Comparison of ENCODE assay signal across 9 mouse cellular contexts in the genomic region with DNA sequence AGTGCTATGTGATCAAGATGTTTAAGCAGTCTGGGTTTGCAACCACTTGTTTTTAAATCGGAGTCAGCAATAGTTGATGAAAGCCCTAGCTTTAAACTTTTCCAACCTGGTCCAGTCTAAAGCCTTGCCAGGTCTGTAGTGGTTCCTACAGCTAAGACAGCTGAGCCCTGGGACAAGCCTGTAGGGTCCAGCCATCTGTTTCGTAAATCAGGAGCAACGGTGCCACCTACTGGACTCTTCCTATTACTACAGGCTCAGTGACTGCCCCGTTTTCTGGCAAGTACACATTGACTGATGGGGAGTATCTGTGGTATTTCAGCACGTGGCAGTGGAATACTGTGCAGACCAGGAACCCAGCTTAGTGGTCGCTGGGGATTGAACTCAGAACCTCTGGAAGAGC. TPM values are rescaled to one million over a fixed set of nuclear protein-coding genes. Genes with fewer than 3 reads are reported as not detected.
DNase-seq lines count a peak whose midpoint lies in the region; ATAC-seq and TF ChIP-seq lines count a peak whose summit lies in the region.
"Had no signal": no experiment of that assay in that cellular context is flagged by ENCODE, and none has a peak within 500 bp of the region (broad histone marks: within the 10 kb centered on the region; RNA-seq: fewer than 3 reads in every experiment).

No protein-coding gene starts in this region.

- 6% methylated on average over 6 of the region's 6 CpGs for WGBS in forebrain, embryonic 16.5 days
- 10% methylated on average over 6 of the region's 6 CpGs for WGBS in lung, adult 2 months

- H3K4me3 ChIP-seq in G1E (ENCODE audit: low read depth, low read length), result no peak overlapping the region
- H3K4me3 ChIP-seq in forebrain, embryonic 16.5 days (replicated peaks; ENCODE audit: low read length), result no peak overlapping the region
- no peak overlapping the region for H3K4me3 ChIP-seq in lung, adult 2 months (replicated peaks; ENCODE audit: extremely low read depth, low read depth, low read length)

- H3K27ac ChIP-seq in forebrain, embryonic 16.5 days (ENCODE audit: low read length), result no peak overlapping the region

- H3K4me2 ChIP-seq in forebrain, embryonic 16.5 days (ENCODE audit: low read length), result no peak overlapping the region

- no peak for TF ChIP-seq POLR2A in lung, adult 2 months (IDR thresholded peaks at IDR 0.05; ENCODE audit: borderline replicate concordance, extremely low read depth, low read depth, low read length)

- peaks cover 13% of the 10 kb centered on the region for H3K4me1 ChIP-seq in G1E (ENCODE audit: insufficient read depth, low read depth, low read length)
- H3K4me1 ChIP-seq in forebrain, embryonic 16.5 days (replicated peaks; ENCODE audit: control insufficient read depth, insufficient read depth, low read length), result peaks cover 28% of the 10 kb centered on the region
- H3K4me1 ChIP-seq in lung, adult 2 months (ENCODE audit: control insufficient read depth, insufficient read depth, low read length), result peaks cover 13% of the 10 kb centered on the region

- no peak overlapping the region for H3K9ac ChIP-seq in forebrain, embryonic 16.5 days (replicated peaks; ENCODE audit: low read depth, low read length)

- peaks cover 42% of the 10 kb centered on the region for H3K36me3 ChIP-seq in G1E (replicated peaks)
- H3K36me3 ChIP-seq in forebrain, embryonic 16.5 days (ENCODE audit: control insufficient read depth, insufficient read depth), result no peaks in the 10 kb centered on the region

- peak; percentile 67 for TF ChIP-seq CTCF in G1E (IDR thresholded peaks at IDR 0.05; ENCODE audit: low read depth, low read length)
- peak; percentile 74 for TF ChIP-seq CTCF in lung, adult 2 months (IDR thresholded peaks at IDR 0.05; ENCODE audit: insufficient read depth, low read length)

- H3K27me3 ChIP-seq in G1E (ENCODE audit: insufficient read depth, low read length), result no peaks in the 10 kb centered on the region
- H3K27me3 ChIP-seq in forebrain, embryonic 16.5 days (replicated peaks; ENCODE audit: control insufficient read depth, insufficient read depth, low read length), result no peaks in the 10 kb centered on the region
- H3K27me3 ChIP-seq: megakaryocyte, embryonic 14.5 days had no signal

- no peaks in the 10 kb centered on the region for H3K9me3 ChIP-seq in G1E (replicated peaks)
- no peaks in the 10 kb centered on the region for H3K9me3 ChIP-seq in forebrain, embryonic 16.5 days (ENCODE audit: control insufficient read depth, low read length)
- H3K9me3 ChIP-seq: megakaryocyte, embryonic 14.5 days had no signal

- DNase-seq in G1E (ENCODE audit: low spot score), result peak; percentile 71
- DNase-seq in cerebellum, adult 11-12 months, result peak; percentile 86
- DNase-seq in heart, postnatal 36 days, result peak; percentile 67 to 75
- peak; percentile 52 to 90 for DNase-seq in layer of hippocampus, adult 18-20 months (ENCODE audit: low spot score in 2 of 2)
- DNase-seq in lung, adult 2 months, result peak; percentile 64
- peak; percentile 86 for DNase-seq in thymus, postnatal 0 days (ENCODE audit: low spot score)

- peak; percentile 49 for ATAC-seq in G1E (ENCODE audit: extremely low read depth, insufficient number of reproducible peaks, low FRiP score, poor library complexity, severe bottlenecking)
- peak; percentile 60 for ATAC-seq in forebrain, embryonic 16.5 days
- ATAC-seq in neutrophil, adult 5-6 weeks (ENCODE audit: extremely low read depth, insufficient number of reproducible peaks, low FRiP score, poor library complexity, severe bottlenecking), result peak; percentile 78

- intact Hi-C loops in heart, postnatal 36 days (cut with DNase I), result loop anchor here (5.0 to 10.0 kb wide), 2 partner anchors 107 to 139 kb away; partner anchors contain the start of genes Cuedc2 and Nfkb2

RNA-seq across cellular contexts. Expression of gene Sufu, which starts 47.5 kb away (rescaled TPM):
- total RNA-seq in G1E (2014; fragmentation: Nextera tagmentation) (25.7 and 30.1 TPM in 2 replicates), G1E (2017) (5.0 and 5.1 TPM in 2 replicates)
- 31.8 and 38.3 TPM in 2 replicates for polyA plus RNA-seq in G1E (2012)
- polyA plus RNA-seq in forebrain, embryonic 16.5 days (2015; fragmentation: Nextera tagmentation; extraction: Ambion mirVana), result 26.4 and 32.3 TPM in 2 replicates
- 10 to 100 TPM; 10.8 to 12.7 TPM for total RNA-seq in heart, postnatal 36 days (2021)
- 10 to 100 TPM; 20.0 to 20.1 TPM for total RNA-seq in layer of hippocampus, adult 18-20 months (2021)
- polyA plus RNA-seq in lung, adult 2 months (2012; rRNA removed), result 17.5 and 18.0 TPM in 2 replicates
- total RNA-seq in neutrophil, adult 5-6 weeks (2017), result 19.6 and 21.3 TPM in 2 replicates
- 20.7 and 21.0 TPM in 2 replicates for polyA plus RNA-seq in thymus, postnatal 0 days (2015; fragmentation: Nextera tagmentation; extraction: Ambion mirVana)

RNA-seq across cellular contexts. Expression of gene Actr1a, which starts 48.7 kb away (rescaled TPM):
- total RNA-seq in G1E (2014; fragmentation: Nextera tagmentation) (75.4 and 92.4 TPM in 2 replicates), G1E (2017) (84.5 and 85.6 TPM in 2 replicates)
- 19.1 and 24.3 TPM in 2 replicates for polyA plus RNA-seq in G1E (2012)
- 400 and 401 TPM in 2 replicates for polyA plus RNA-seq in forebrain, embryonic 16.5 days (2015; fragmentation: Nextera tagmentation; extraction: Ambion mirVana)
- 10 to 100 TPM; 88.4 to 97.0 TPM for total RNA-seq in heart, postnatal 36 days (2021)
- 100 to 1,000 TPM; 192 to 196 TPM for total RNA-seq in layer of hippocampus, adult 18-20 months (2021)
- polyA plus RNA-seq in lung, adult 2 months (2012; rRNA removed), result 85.4 and 112 TPM in 2 replicates
- 105 and 111 TPM in 2 replicates for total RNA-seq in neutrophil, adult 5-6 weeks (2017)
- 132 and 141 TPM in 2 replicates for polyA plus RNA-seq in thymus, postnatal 0 days (2015; fragmentation: Nextera tagmentation; extraction: Ambion mirVana)

RNA-seq across cellular contexts. Expression of gene Trim8, which starts 57.3 kb away (rescaled TPM):
- 22.7 and 29.9 TPM in 2 replicates for total RNA-seq in G1E (2014; fragmentation: Nextera tagmentation)
- total RNA-seq in G1E (2017), result 20.3 and 25.3 TPM in 2 replicates
- 64.5 and 66.0 TPM in 2 replicates for polyA plus RNA-seq in G1E (2012)
- polyA plus RNA-seq in forebrain, embryonic 16.5 days (2015; fragmentation: Nextera tagmentation; extraction: Ambion mirVana), result 24.5 and 27.7 TPM in 2 replicates
- total RNA-seq in heart, postnatal 36 days (2021), result 10 to 100 TPM; 38.7 to 40.0 TPM
- total RNA-seq in layer of hippocampus, adult 18-20 months (2021), result 100 to 1,000 TPM; 110 to 112 TPM
- polyA plus RNA-seq in lung, adult 2 months (2012; rRNA removed), result 87.2 and 115 TPM in 2 replicates
- 36.7 and 47.5 TPM in 2 replicates for total RNA-seq in neutrophil, adult 5-6 weeks (2017)
- 20.4 and 23.6 TPM in 2 replicates for polyA plus RNA-seq in thymus, postnatal 0 days (2015; fragmentation: Nextera tagmentation; extraction: Ambion mirVana)
